Mouse (Mus musculus) megakaryocyte, embryonic 14.5 days (primary cell): Measurements from ENCODE around the gene Snx33. TPM values are rescaled to one million over a fixed set of nuclear protein-coding genes. Genes with fewer than 3 reads are reported as not detected.
A peak's percentile ranks its signal among the peaks of the same experiment; 100 is the strongest.

ENCODE experiments used
- H3K27me3 ChIP-seq: replicated peaks from 2 replicates; pipeline ENCODE3; 2012; ENCODE audit warnings: inconsistent platforms
- H3K36me3 ChIP-seq: replicated peaks from 2 replicates; pipeline ENCODE3; 2012; ENCODE audit warnings: low read length, inconsistent platforms, mixed read lengths
- H3K4me1 ChIP-seq: 2 replicates; pipeline ENCODE4 v1.6.1; 2012; ENCODE audit warnings: inconsistent platforms
- H3K4me3 ChIP-seq: replicated peaks from 2 replicates; pipeline ENCODE3; 2012; ENCODE audit warnings: moderate library complexity, mild to moderate bottlenecking, inconsistent platforms
- H3K9me3 ChIP-seq: 2 replicates; pipeline ENCODE4 v1.6.1; 2012; ENCODE audit warnings: inconsistent platforms
- FLI1 ChIP-seq: IDR thresholded peaks from 2 replicates; pipeline ENCODE4 v1.6.1; 2012; ENCODE audit warnings: low read length, inconsistent platforms, mixed read lengths
- GATA1 ChIP-seq: IDR thresholded peaks from 3 replicates; pipeline ENCODE4 v1.6.1; 2012; ENCODE audit warnings: mixed read lengths, low read length, inconsistent platforms, borderline replicate concordance
- polyA plus RNA-seq: library from polyadenylated mRNA; stranded (reverse); fragments of >175 nt; gene quantifications from 2 replicates; pipeline ENCODE4 v1.2.3, GENCODE M21; 2012; ENCODE audit warnings: low replicate concordance; ENCODE audit not compliant: insufficient read depth

Gene Snx33
- polyA plus RNA-seq, 1 experiment, result 0.19 TPM

DNA sequence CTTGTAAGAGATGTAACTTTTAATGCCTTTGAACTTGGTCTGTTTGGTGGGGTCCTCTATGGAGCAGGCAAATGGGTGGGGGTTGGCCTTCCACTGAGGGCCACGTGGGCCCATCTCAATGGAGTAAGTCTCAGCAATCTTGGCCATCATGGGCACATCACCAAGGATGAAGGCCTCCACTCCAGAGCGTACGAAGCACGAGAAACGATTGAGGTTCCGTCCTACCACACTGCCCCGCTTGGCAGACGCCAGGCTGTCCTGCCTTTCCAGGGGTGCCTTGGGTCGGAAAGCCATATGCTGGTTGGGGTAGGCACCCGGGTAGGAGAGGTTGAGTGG is 2.2 kb downstream of the Snx33 start:
- H3K9me3 ChIP-seq, result peaks cover 6% of the 10 kb centered on the region
- peaks cover 68% of the 10 kb centered on the region for H3K27me3 ChIP-seq
- H3K4me3 ChIP-seq, result no peak overlapping the region
- H3K36me3 ChIP-seq, result peaks cover 11% of the 10 kb centered on the region
- TF ChIP-seq GATA1 (no peak), FLI1 (no peak)
- peaks cover 53% of the 10 kb centered on the region for H3K4me1 ChIP-seq

DNA sequence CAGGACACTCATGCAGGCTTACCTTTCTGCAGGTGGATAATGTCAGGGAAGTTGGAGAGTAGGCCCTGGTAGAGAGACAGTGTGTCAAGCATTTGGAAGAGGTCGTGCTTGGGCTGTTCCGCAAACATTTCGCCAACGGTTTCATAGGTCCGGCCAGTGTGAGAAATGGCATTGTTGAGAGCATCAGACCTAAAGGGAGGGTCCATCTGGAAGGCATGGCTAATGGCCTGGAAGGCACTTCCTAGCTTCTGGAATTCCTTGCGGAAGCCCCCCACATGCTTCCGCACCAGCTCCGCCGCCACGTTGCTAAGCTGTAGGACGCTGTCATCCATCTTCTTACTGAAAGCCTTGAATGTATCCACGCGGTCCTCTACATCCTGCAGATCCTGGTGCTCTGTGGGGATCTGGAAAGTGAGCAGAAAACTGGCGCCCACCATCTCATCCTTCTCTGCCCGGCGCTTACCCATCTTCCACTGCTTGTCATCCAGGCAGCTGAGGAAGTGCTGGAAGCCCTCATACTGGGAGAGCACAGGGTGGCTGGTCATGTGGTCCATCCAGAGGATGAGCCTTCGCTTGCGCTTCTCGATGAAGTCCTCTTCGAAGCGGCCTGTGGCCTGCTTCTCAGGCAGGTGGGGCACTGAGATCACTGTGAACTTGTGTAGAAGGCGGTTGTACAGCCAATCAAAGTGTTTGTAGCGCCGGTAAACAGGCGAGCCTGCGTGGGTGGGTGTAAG is 2.7 kb downstream of the Snx33 start:
- Histone ChIP-seq H3K36me3 (peaks cover 11% of the 10 kb centered on the region), H3K9me3 (peaks cover 6% of the 10 kb centered on the region)

GRCm38 (mm10) chr9:56924651-56925027 is 3.5 kb downstream of the Snx33 start:
- Histone ChIP-seq H3K9me3 (peaks cover 6% of the 10 kb centered on the region), H3K4me1 (peaks cover 48% of the 10 kb centered on the region), H3K4me3 (peak overlapping the region; percentile 31), H3K27me3 (peaks cover 55% of the 10 kb centered on the region), H3K36me3 (peaks cover 11% of the 10 kb centered on the region)
- TF ChIP-seq FLI1 (no peak), GATA1 (no peak)

More for the DNA sequence above, 2.7 kb downstream of the Snx33 start:
- peaks cover 52% of the 10 kb centered on the region for H3K4me1 ChIP-seq
- no peak overlapping the region for H3K4me3 ChIP-seq
- H3K27me3 ChIP-seq, result peaks cover 63% of the 10 kb centered on the region
- TF ChIP-seq GATA1, result no peak
- no peak for TF ChIP-seq FLI1

- Histone ChIP-seq H3K4me1 (peaks cover 47% of the 10 kb centered on the region), H3K9me3 (peaks cover 6% of the 10 kb centered on the region), H3K4me3 (no peak overlapping the region), H3K27me3 (peaks cover 51% of the 10 kb centered on the region), H3K36me3 (peaks cover 11% of the 10 kb centered on the region)
- TF ChIP-seq FLI1 (no peak), GATA1 (no peak)
Observed at GRCm38 (mm10) chr9:56923841-56924650, 4.1 kb downstream of the Snx33 start.

- peaks cover 38% of the 10 kb centered on the region for H3K4me1 ChIP-seq
- no peak overlapping the region for H3K4me3 ChIP-seq
- peaks cover 18% of the 10 kb centered on the region for H3K36me3 ChIP-seq
- peaks cover 6% of the 10 kb centered on the region for H3K9me3 ChIP-seq
- no peak for TF ChIP-seq FLI1
- TF ChIP-seq GATA1, result no peak
- H3K27me3 ChIP-seq, result peaks cover 52% of the 10 kb centered on the region
Observed at GRCm38 (mm10) chr9:56922746-56923145, 5.4 kb downstream of the Snx33 start.

GRCm38 (mm10) chr9:56918466-56918865 is 9.7 kb downstream of the Snx33 start:
- TF ChIP-seq GATA1 (no peak), FLI1 (no peak)
- Histone ChIP-seq H3K4me3 (no peak overlapping the region), H3K27me3 (peaks cover 42% of the 10 kb centered on the region), H3K36me3 (peaks cover 12% of the 10 kb centered on the region), H3K9me3 (peaks cover 6% of the 10 kb centered on the region), H3K4me1 (peaks cover 1% of the 10 kb centered on the region; the same call in 1 of the 2 replicates)

GRCm38 (mm10) chr9:56917131-56917530 is 11.0 kb downstream of the Snx33 start:
- Histone ChIP-seq H3K4me1 (no peaks in the 10 kb centered on the region), H3K9me3 (peaks cover 6% of the 10 kb centered on the region), H3K36me3 (peaks cover 12% of the 10 kb centered on the region), H3K27me3 (peaks cover 45% of the 10 kb centered on the region), H3K4me3 (no peak overlapping the region)
- TF ChIP-seq FLI1 (no peak), GATA1 (no peak)

GRCm38 (mm10) chr9:56915695-56916410 is 12.3 kb downstream of the Snx33 start:
- Histone ChIP-seq H3K4me1 (no peaks in the 10 kb centered on the region), H3K4me3 (no peak overlapping the region), H3K27me3 (peaks cover 55% of the 10 kb centered on the region), H3K36me3 (peaks cover 7% of the 10 kb centered on the region), H3K9me3 (no peaks in the 10 kb centered on the region)
- no peak for TF ChIP-seq GATA1
- TF ChIP-seq FLI1, result no peak

GRCm38 (mm10) chr9:56915116-56915515 is 13.1 kb downstream of the Snx33 start:
- Histone ChIP-seq H3K4me1 (no peaks in the 10 kb centered on the region), H3K4me3 (no peak overlapping the region), H3K9me3 (no peaks in the 10 kb centered on the region), H3K27me3 (peaks cover 59% of the 10 kb centered on the region), H3K36me3 (peaks cover 7% of the 10 kb centered on the region)
- TF ChIP-seq GATA1 (no peak), FLI1 (no peak)
